Mouse (Mus musculus) kidney, postnatal 10 days (tissue): ENCODE results near the gene Lyg2.

Experiments used
- DNase-seq: peaks from one replicate; pipeline ENCODE4 v3.0.0; 2021; ENCODE audit warnings: mixed read lengths

Lyg2 gene

DNA sequence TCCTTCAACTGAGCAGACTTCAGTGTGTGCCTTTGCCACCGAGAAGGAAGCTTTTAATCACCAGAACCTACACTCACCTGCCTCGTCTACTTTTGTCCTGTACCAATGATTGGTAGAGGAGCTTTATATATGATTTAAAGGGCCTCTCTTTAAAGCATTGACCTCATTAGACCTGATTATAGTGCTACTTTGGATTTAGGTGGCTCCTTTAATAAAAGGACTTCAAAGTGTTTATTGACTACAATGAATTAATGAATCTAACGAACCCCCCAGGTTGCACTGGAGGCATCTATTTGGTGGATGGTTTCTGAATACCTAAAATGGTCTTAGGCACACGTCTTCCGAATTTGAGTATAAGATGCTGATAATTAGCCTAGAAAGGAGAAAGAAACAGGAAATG lies at the start of gene Lyg2:
Gene Lyg2, minus strand, starts transcription at position 101 of the 400 bp plus-strand sequence.
- DNase-seq: no peak

DNA sequence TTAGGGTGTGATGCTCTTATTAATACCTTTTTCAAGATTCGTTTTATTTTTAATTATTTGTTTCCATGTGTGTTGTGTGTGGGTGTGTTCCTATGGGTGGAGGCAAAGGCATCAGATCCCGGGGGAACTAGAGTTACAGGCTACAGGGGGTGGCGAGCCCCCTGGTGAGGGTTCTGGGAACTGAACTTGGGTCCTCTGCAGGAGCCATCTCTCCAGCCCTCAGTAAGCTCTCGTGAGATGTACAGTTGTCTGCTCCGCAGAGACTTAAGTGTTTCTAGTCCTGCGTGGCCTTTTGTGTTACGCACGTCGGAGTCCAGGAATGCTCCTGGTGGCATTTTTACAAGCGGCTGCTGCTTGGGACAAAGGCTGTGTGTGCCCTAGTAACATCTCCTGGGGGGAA lies 49.3 kb upstream of the Lyg2 start:
- no peak for DNase-seq

DNA sequence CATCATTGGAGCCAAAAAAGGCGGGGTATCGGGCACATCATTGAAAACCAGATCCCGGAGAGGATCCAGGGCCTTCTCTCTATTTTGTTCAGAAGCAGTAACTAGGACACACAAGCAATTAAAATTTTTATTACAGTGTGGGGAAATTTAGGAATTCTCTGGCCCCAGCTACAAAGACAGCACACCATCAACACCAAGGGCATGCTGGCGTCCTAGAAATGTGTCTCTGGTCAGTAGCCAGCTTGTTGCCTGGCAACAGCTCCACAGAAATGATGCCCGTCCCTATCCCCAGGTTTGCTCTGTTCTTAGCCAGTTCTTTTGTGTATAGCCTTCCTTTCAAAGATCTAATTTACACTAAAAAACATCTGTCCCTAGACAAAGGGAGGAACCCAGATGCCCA lies 43.2 kb upstream of the Lyg2 start:
- no peak for DNase-seq

DNA sequence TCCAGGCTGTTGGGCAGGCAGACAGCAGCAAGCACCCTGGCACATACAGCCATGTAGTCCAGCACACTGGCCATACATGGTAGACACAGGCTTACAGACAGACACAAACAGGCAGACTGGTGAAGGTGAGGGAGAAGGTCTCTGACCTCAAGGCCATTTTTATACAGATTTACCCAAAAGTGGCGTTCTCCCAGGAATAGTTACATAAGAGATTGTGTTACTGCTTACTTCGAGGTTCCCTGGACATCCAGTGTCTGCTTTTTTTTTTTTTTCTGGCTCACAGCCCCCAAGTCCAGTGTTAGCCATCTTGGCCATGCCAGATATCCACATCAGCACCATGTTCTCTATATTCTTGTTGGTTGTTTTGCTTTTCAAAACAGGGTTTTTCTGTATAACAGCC lies 42.2 kb upstream of the Lyg2 start:
- DNase-seq: no peak

DNA sequence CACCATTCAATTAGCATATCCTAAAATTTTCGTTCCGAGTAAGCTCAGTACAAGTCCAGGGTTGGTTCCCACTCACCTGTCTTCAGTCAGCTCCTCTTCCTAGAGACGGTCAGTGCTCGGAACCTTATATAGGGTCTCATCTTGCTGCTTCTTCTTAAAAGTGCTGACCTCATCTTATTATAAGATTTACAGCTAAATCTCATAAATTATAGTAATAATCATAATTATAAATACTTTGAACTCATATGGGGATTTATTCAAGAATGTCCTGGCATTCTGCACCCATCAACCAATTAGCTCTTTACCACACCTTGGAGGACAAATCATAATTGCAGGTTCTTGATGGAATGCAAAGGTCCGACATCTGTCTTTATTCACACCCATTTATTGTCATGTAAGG lies 41.4 kb upstream of the Lyg2 start, which contains the start of gene Lyg1:
Gene Lyg1, minus strand, starts transcription at position 101 of the 400 bp plus-strand sequence.
- no peak for DNase-seq

DNA sequence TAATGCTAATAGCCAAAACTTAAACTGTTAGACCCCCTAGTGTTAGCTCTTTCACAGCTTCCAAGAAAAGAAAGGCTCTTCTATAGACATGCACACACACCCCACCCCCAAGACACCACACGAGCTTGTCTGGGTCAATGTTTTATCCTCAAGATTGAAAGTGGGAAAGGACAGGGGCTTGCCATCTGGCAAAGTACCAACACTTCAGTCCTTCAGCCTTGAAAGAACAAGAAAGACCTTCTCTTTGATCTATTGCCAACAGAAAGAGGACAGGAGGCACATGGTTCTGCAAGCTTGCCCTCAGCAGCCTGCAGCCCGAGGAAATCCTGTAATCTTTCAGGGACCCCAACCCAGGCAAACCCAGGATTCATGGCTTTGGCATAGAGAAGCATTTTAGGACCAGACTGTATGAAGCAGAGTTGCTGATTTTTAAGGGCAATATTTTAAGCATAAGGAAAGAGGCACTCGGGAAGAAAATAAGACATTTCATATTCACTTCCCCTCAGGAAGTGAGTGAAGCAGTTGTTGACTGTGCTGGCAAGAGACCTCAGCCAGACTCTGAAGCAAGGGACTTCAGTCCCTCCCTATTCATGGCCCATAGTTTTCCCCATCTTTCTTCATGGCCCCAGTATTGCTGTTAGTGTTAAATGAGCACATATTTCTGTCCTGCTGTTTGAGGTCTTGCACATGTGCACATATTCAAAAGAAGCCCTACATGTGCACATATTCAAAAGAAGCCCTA lies 40.6 kb upstream of the Lyg2 start:
- peak; percentile 17 for DNase-seq

DNA sequence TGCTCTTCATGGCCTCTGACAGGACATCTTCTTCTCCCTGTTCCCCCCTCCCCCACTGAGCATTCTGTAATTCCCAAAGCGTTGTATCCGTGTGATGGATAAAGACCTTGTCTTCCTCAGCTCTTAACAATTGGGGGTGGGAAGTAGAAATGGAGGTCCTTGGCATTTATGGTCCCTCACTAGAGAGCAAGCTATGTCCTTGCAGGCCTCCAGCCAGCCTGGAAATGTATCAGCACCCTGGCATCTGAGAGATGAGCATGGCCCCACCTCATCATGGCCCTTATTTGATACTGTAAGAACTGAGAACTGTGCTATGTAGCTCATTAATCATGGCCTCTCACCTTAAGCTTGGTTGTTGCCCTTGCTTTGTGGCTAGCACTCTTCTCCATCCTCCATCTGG lies 39.0 kb upstream of the Lyg2 start:
- DNase-seq: no peak

DNA sequence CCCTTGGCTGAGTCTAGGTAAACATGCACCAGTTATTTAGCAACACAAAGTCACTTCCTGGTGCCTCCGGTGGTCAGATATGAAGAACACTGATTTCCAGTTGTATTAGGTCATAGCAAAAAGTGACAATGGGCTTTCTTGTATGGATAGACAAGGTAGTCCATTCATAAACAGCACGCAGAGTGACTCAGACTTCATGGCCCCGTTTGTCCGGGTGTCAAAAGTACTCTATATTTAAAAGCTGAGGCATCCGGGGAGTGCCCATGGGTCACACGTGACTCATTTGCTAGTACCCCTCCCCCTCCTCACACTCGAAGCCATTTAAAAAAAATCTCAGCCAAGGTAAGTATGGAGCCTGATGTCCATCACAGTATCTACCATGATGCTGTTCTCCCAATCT lies 38.5 kb upstream of the Lyg2 start:
- no peak for DNase-seq

DNA sequence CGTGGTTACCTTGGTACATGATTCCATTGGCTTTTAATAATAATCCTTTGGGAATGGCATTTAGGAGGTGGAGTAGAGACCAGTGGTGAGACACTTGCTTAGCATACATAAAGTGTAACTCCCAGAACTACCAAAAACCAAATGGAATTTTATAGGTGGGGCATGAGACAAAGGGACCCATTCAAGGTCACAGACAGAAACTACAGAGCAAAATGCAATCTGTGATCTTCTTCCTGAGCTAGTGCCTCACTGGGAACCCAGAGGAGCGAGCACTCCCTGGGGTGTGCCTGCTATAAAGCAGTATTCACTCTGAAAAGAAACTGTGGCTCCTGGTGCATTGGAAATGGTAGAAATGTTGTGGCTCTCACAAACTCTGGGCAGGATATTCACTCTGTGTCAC lies 32.6 kb upstream of the Lyg2 start:
- no peak for DNase-seq

DNA sequence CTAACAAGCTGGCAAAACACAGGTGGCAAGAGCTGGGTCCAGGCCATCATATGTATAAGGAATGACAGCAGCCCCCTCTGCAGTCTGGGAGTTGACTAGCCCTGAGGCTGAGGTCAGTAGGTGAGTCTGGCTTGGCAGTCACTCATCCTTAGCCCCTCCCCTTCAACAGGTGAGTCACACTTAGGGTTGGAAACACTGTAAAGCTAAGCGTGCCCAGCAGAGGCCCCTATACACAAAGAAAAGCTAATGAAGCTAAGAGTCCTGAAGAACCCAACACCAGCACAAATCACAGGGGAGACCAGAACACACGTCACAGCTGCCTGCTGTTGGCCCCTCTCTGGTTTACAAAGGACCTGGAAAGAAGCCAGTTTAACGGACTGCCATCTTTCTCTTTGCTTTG lies 15.5 kb upstream of the Lyg2 start:
- DNase-seq: peak; percentile 40

DNA sequence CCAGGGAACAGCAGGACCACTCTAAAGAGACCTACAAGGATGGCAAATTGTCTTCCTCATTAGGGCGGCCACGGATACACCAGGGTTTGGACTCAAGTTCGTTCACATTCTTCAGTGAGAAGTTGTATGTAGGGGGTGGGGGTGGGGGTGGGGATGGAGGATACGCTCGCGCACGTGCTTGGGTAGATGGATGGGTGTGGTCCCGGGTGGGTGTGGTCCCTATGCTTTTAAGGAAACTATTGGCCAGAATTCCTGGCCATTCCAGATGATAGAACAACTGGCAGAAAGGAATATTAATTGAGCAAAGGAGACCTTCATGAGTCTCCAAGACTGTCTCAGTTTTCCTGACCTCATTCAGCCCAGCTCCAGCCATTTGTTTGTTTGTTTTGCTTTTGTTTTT lies 9.7 kb upstream of the Lyg2 start:
- DNase-seq: no peak

DNA sequence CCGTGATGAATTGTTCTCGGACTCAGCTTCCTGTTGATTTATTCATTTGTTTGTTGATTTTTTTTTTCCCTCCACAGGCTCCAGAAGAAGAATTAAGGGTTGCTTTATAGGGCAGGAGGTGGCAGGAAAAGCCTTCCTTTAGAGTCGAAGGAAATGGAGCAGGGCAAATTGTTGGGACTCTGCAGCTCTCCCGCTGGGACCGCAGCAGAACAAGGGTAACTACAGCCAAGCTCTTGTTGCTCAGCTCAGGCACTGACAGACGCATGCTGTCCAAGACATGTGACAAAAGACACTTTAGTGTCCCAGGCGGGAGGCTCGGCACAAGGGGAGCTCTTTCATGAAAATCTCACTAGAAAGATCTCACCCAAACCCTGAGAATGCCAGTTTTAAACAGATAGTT lies 6.2 kb upstream of the Lyg2 start:
- DNase-seq: peak; percentile 11

DNA sequence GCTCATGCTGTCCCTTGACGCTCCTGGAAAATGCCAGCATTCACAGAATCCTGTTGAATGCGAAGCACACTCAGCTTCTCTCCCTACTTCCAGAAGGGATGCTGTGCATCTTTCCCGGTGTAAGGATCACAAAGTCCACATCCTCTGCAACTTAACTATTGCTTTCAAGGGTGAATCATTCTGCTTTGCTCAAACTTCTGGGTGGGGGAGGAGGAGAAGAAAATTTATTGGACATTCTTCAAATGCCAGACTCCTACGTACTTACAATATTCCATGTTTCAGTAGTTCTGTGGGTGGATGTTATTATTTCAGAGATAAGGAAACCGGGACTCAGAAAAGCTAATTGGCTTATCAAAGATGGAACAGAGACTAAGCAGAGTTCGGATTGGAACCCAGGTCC lies 1.8 kb upstream of the Lyg2 start:
- DNase-seq: no peak

DNA sequence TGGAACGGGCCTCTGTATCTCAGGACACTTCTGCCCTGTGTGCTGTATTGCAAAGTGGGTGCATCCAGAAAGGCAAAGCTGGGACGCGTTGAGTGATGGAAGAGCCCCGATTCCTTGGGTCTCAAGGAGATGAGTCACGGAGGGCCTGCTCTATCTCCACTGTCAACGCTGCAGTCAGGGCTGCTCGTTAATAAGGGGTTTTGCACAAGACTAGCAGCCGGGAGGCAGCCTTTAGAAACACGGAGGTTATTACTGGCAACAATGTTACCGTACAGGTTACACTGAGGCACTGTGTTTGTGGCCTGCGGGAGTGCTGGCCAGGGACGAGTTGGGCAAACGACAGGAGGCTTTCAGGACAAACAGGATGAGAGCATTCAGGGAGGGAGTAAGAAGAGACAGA lies 1.4 kb upstream of the Lyg2 start:
- no peak for DNase-seq

DNA sequence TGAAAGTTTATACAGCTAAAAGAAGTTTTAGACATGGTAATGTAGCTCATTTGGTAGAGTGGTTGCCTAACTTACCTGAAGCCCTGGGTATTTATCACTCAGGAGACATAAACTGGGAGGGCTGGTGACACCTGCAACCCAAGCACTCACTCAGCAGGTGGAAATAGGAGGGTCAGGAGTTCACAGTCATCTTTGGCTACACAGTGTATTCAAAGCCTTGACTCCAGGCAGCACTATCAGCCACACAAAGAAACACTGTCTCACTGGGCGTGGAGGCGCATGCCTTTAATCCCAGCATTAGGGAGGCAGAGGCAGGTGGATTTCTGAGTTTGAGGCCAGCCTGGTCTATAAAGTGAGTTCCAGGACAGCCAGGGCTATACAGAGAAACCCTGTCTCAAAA lies 3.5 kb downstream of the Lyg2 start:
- no peak for DNase-seq

DNA sequence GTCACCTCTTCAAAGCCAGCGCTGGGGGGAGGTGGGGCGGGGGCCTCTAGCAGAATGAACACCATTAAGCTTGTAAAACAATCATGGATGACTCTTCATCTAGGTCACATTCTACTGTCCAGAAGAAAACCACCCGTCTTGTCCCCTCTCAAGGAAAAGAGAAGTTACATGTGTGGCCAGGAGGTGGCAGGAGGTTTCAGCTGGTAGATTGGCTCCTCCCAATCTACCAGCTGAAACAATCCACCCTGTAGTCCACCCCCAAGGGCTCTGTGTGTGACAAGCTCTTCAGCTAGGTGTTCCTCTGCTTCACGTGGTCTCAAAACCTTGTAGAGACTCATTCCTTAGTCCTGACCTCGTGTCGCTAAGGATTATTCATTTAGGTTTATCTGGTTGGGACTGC lies 13.1 kb downstream of the Lyg2 start:
- peak; percentile 51 for DNase-seq

DNA sequence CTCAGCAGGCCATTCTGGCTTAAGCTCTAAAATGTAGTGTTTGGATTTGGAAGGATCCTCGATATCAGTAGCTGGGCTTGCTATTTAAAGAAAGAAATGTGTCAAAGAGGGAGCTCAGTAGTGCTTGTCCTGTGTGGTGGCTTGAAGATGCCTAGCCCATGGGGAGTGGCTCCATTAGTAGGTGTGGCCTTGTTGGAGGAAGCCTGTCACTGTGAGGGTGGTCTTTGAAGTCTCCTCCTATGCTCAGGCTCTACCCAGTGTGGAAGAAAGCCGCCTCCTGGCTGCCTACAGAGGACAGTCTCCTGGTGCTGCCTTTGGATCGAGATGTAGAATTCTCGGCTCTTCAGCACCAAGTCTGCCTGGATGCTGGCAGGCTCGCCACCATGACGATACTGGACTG lies 16.0 kb downstream of the Lyg2 start:
- DNase-seq: no peak

DNA sequence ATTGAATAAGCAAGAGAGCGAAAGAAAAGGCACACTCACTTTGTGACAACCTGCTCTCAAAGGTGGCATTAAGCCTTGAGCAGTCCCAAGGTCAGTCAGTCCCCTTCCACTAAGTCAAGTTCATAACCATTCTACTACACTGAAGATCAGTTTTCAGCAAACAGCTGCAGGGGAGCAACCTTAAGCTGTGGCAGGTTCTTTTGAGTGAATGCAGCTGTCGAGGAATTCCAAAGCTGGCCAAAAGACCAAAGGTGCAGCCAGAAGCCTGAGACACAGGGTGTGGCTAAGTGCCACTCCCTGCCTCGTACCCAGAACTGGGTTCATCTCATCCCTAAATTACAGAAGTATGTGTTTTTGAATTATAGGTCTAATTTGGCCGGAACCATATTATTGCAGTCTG lies 16.5 kb downstream of the Lyg2 start:
- no peak for DNase-seq

DNA sequence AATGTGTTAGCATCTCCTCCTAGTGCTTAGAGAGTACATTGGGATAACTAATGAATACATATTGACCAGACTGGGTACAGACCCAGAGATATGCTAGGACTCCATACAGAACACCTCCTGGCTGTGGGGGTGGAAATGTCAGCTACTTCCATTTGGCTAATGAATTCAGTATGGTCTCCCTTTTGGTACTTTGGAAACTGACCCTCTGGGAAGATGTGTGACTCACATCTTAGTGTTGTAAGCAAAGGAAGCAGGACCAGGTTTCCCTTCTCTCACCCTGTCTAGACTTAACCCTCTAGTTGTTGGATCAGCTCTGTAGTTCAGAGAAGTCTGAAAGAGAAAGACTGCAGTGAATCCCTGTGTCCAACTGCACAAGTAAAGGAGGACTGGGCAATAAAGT lies 21.7 kb downstream of the Lyg2 start:
- no peak for DNase-seq

DNA sequence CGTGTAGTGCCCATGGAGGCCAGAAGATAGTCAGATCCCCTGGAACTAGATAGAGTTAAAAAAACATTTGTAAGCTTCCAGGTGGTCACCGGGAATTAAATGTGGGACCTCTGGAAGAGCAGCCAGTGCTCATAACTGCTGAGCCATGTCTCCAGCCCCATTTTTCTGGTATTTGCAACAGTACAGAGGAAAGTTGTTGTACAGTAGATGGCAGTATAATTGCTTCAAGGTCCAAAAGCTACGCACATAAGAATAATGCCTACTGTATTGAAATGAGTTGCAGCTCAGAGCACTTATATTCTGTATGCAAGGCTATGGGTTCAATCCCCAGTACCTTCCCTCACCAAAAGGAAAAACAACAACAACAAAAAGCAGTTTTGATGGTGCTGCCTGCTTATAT lies 24.9 kb downstream of the Lyg2 start:
- DNase-seq: no peak

DNA sequence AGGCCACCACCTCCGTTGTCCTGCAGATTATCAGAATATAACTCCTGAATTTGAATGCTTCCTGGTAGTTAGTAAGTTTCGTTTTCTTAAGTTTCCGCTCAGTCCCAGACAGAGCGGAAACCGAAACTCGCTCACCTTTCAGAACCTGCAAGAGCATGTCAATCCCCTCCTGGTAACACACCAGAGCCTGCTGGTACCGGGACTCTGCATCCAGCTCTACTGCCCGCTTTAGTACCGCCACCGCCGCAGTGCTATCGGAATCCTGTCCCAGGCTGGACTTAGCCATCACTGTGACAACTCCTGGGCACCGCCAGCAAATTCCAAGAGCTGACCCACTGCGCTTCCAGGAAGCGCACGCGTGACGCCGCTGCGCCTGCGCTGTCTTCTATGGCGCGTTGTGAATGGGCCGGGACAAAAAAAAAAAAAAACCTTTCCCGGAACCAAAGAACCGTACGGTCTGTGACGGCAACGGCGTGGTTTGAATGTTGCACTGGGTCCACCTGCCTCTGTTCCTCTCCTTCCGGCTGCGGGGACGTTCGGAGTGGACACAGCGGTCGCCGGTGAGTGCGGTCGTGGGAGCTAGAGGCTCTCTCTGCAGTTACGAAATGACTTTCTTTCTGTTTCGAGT lies 26.2 kb downstream of the Lyg2 start, which contains the start of the genes Mitd1 and Mrpl30:
Gene Mitd1, minus strand, starts transcription at position 387 of the 628 bp plus-strand sequence.
Gene Mrpl30, plus strand, starts transcription at position 453 of the 628 bp plus-strand sequence.
- peak; percentile 93 for DNase-seq

DNA sequence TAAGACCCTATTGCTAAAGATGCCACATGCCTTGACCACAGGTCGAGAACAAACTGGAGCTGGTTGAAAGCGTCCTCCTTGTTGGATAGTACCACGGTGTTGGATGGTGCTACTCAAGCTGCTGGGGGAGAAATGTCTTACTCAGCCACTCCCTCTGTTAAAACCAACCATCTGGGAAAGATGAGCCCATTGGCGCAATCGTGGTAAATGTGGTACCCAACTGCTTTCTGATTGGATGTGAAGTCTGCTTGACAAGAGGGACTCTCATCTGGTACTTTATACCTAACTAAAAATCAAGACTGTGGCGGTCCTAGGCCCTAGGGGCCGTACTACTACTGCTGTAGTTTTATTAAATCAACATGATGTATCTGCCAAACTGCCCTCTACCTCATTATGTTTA lies 27.1 kb downstream of the Lyg2 start:
- DNase-seq: no peak

DNA sequence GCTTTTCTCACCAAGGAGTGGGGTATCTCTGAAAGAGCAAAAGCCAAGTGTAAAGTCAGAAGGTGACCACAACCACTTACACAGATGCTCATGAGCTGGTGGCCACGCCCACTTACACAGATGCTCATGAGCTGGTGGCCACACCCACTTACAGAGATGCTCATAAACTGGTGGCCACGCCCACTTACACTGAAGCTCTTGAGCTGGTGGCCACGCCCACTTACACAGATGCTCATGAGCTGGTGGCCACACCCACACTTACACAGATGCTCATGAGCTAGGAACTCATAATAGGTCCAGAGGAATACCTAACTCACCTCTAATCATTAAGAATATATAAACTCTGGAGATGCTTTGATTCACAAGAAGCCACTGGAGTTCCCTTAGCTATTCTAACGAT lies 31.8 kb downstream of the Lyg2 start:
- DNase-seq: no peak

DNA sequence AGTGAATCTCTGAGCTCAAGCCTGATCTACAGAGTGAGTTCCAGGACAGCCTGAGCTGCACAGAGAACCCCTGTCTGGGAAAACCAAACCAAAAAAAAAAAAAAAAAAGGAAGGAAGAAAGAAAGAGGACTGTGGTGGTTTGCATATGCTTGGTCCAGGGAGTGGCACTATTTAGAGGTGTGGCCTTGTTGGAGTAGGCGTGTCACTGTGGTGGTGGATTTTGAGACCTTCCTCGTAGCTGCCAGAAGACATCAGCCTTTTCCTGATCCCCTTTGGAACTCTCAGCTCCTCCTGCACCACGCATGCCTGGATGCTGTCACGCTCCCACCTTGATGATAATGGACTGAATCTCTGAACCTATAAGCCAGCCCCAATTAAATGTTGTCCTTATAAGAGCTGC lies 32.9 kb downstream of the Lyg2 start:
- DNase-seq: no peak
